Mouse (Mus musculus): ENCODE measurements around the gene Nrxn1. TPM values are rescaled to one million over a fixed set of nuclear protein-coding genes. Genes with fewer than 3 reads are reported as not detected.

Nrxn1 gene
- total and polyA plus RNA-seq, 3 experiments, result not detected

GRCm38 (mm10) chr17:90654506-90654905, 438.4 kb downstream of the Nrxn1 start:
- Histone ChIP-seq H3K4me1 (ENCODE audit: control insufficient read depth in 1 of 2, insufficient read depth in 2 of 2) (no peaks in the 10 kb centered on the region), H3K27me3 (replicated peaks) (no peaks in the 10 kb centered on the region), H3K36me3 (replicated peaks in 1 of 2; ENCODE audit: control insufficient read depth in 1 of 2, insufficient read depth in 1 of 2, low read length in 1 of 2) (no peaks in the 10 kb centered on the region), H3K9me3 (replicated peaks; ENCODE audit: low read length) (peaks cover 19% of the 10 kb centered on the region), H3K4me3 (replicated peaks in 1 of 3; ENCODE audit: low read depth in 2 of 3, low read length in 2 of 3, poor library complexity in 1 of 3) (no peak overlapping the region), H3K27ac (ENCODE audit: insufficient read depth, low read depth) (no peak overlapping the region), H3K79me2 (replicated peaks; ENCODE audit: control insufficient read depth, extremely low read depth, insufficient read depth, poor library complexity, severe bottlenecking) (no peaks in the 10 kb centered on the region), H3K9ac (ENCODE audit: insufficient read depth, low read depth) (no peak overlapping the region), H3K4me2 (ENCODE audit: insufficient read depth, low read depth, poor library complexity, severe bottlenecking) (no peak overlapping the region)
- dilution Hi-C loops (cut with MboI; ENCODE audit: extremely low pct_ligation_motif_present, extremely low pct_unique_long_range_greater_than_20kb, low sequenced_read_pairs) (no loop called here), in situ Hi-C loops (cut with MboI; ENCODE audit: low pct_ligation_motif_present, low pct_unique_long_range_greater_than_20kb, low sequenced_read_pairs) (no loop called here)
- TF ChIP-seq CHD1 (IDR thresholded peaks at IDR 0.05; ENCODE audit: low read depth, low read length) (no peak), USF2 (conservative IDR thresholded peaks at IDR 0.05; ENCODE audit: low read depth, low read length) (no peak), HCFC1 (IDR thresholded peaks at IDR 0.05; ENCODE audit: low read depth, low read length) (no peak), POLR2A (IDR thresholded peaks at IDR 0.05; ENCODE audit: low read depth, low read length) (no peak), ZNF384 (IDR thresholded peaks at IDR 0.05; ENCODE audit: low read depth, low read length) (no peak), NRF1 (IDR thresholded peaks at IDR 0.05; ENCODE audit: low read depth, low read length) (no peak), RAD21 (IDR thresholded peaks at IDR 0.05; ENCODE audit: low read depth, low read length) (no peak), MAX (IDR thresholded peaks at IDR 0.05; ENCODE audit: low read length) (no peak), ZC3H11A (IDR thresholded peaks at IDR 0.05; ENCODE audit: low read depth, low read length) (no peak), JUND (conservative IDR thresholded peaks at IDR 0.05; ENCODE audit: low read depth, low read length) (no peak), NELFE (IDR thresholded peaks at IDR 0.05; ENCODE audit: low read depth, low read length) (no peak), MEF2A (IDR thresholded peaks at IDR 0.05; ENCODE audit: borderline replicate concordance, low read depth, low read length) (no peak), ETS1 (conservative IDR thresholded peaks at IDR 0.05; ENCODE audit: low read depth, low read length) (no peak), PAX5 (IDR thresholded peaks at IDR 0.05; ENCODE audit: low read length) (no peak), RCOR1 (conservative IDR thresholded peaks at IDR 0.05; ENCODE audit: low read depth, low read length) (no peak), BHLHE40 (IDR thresholded peaks at IDR 0.05; ENCODE audit: low read depth, low read length) (no peak)
- DNase-seq (ENCODE audit: extremely low read depth), result no peak

GRCm38 (mm10) chr17:90653347-90653746, 439.5 kb downstream of the Nrxn1 start:
- dilution Hi-C loops (cut with MboI; ENCODE audit: extremely low pct_ligation_motif_present, extremely low pct_unique_long_range_greater_than_20kb, low sequenced_read_pairs) (no loop called here), in situ Hi-C loops (cut with MboI; ENCODE audit: low pct_ligation_motif_present, low pct_unique_long_range_greater_than_20kb, low sequenced_read_pairs) (no loop called here)
- peaks cover 18% of the 10 kb centered on the region for H3K9me3 ChIP-seq (replicated peaks; ENCODE audit: low read length)
- no peak overlapping the region for H3K4me2 ChIP-seq (ENCODE audit: insufficient read depth, low read depth, poor library complexity, severe bottlenecking)
- H3K4me1 ChIP-seq (ENCODE audit: control insufficient read depth in 1 of 2, insufficient read depth in 2 of 2), result no peaks in the 10 kb centered on the region
- no peak overlapping the region for H3K9ac ChIP-seq (ENCODE audit: insufficient read depth, low read depth)
- no peak overlapping the region for H3K4me3 ChIP-seq (replicated peaks in 1 of 3; ENCODE audit: low read depth in 2 of 3, low read length in 2 of 3, poor library complexity in 1 of 3)
- H3K79me2 ChIP-seq (replicated peaks; ENCODE audit: control insufficient read depth, extremely low read depth, insufficient read depth, poor library complexity, severe bottlenecking), result no peaks in the 10 kb centered on the region
- DNase-seq (ENCODE audit: extremely low read depth), result no peak
- TF ChIP-seq MAX (IDR thresholded peaks at IDR 0.05; ENCODE audit: low read length), result no peak
- TF ChIP-seq UBTF (IDR thresholded peaks at IDR 0.05; ENCODE audit: low read depth, low read length), result no peak
- no peak for TF ChIP-seq JUN (IDR thresholded peaks at IDR 0.05; ENCODE audit: insufficient read depth, low read depth, low read length)
- no peak for TF ChIP-seq USF2 (conservative IDR thresholded peaks at IDR 0.05; ENCODE audit: low read depth, low read length)
- no peak for TF ChIP-seq E2F4 (IDR thresholded peaks at IDR 0.05; ENCODE audit: insufficient replicate concordance, low read depth, low read length)
- TF ChIP-seq MEF2A (IDR thresholded peaks at IDR 0.05; ENCODE audit: borderline replicate concordance, low read depth, low read length), result no peak
- TF ChIP-seq IRF4 (IDR thresholded peaks at IDR 0.05; ENCODE audit: low read depth, low read length), result no peak
- no peak for TF ChIP-seq PAX5 (IDR thresholded peaks at IDR 0.05; ENCODE audit: low read length)
- H3K27me3 ChIP-seq (replicated peaks), result no peaks in the 10 kb centered on the region
- H3K27ac ChIP-seq (ENCODE audit: insufficient read depth, low read depth), result no peak overlapping the region
- H3K36me3 ChIP-seq (replicated peaks in 1 of 2; ENCODE audit: control insufficient read depth in 1 of 2, insufficient read depth in 1 of 2, low read length in 1 of 2), result no peaks in the 10 kb centered on the region
